Mouse (Mus musculus) myocyte (in vitro differentiated cells): ENCODE results near the gene Myo10.

Experiments
- CEBPB ChIP-seq: IDR thresholded peaks from 2 replicates; pipeline ENCODE4 v1.6.1; 2011; ENCODE audit warnings: mild to moderate bottlenecking, moderate library complexity; ENCODE audit not compliant: poor library complexity, insufficient read depth, severe bottlenecking
- E2F4 ChIP-seq: IDR thresholded peaks from one replicate; pipeline ENCODE4 v1.6.1; 2011; ENCODE audit warnings: mild to moderate bottlenecking, control low read depth, moderate library complexity; ENCODE audit not compliant: insufficient read depth
- MAX ChIP-seq: IDR thresholded peaks from one replicate; pipeline ENCODE4 v1.6.1; 2011; ENCODE audit warnings: low read depth, mild to moderate bottlenecking, control low read depth
- MYOD1 ChIP-seq, 3 experiments: IDR thresholded peaks; one replicate each; pipeline ENCODE4 v1.6.1; 2011; ENCODE audit warnings: control low read depth in 2 of 3, low read depth in 2 of 3, mild to moderate bottlenecking in 2 of 3, moderate library complexity in 1 of 3; ENCODE audit not compliant: insufficient read length in 2 of 3, control insufficient read depth in 1 of 3
- MYOG ChIP-seq, 3 experiments: IDR thresholded peaks; one replicate each; pipeline ENCODE4 v1.6.1; 2011; ENCODE audit warnings: control low read depth in 2 of 3, low read depth in 2 of 3, mild to moderate bottlenecking in 2 of 3; ENCODE audit not compliant: insufficient read length in 2 of 3, control insufficient read depth in 1 of 3, insufficient read depth in 1 of 3
- POLR2A ChIP-seq: IDR thresholded peaks from one replicate; pipeline ENCODE4 v1.6.1; 2011; ENCODE audit warnings: low read depth, mild to moderate bottlenecking, control low read depth, moderate library complexity; ENCODE audit not compliant: insufficient read length
- POLR2AphosphoS2 ChIP-seq: IDR thresholded peaks from one replicate; pipeline ENCODE4 v1.6.1; 2011; ENCODE audit warnings: low read depth, control low read depth; ENCODE audit not compliant: insufficient read length
- SRF ChIP-seq: IDR thresholded peaks from one replicate; pipeline ENCODE4 v1.6.1; 2011; ENCODE audit warnings: low read depth; ENCODE audit not compliant: control insufficient read depth, insufficient read length
- TCF12 ChIP-seq: IDR thresholded peaks from one replicate; pipeline ENCODE4 v1.6.1; 2011; ENCODE audit warnings: mild to moderate bottlenecking, control low read depth; ENCODE audit not compliant: poor library complexity, insufficient read depth, severe bottlenecking
- TCF3 ChIP-seq: IDR thresholded peaks from one replicate; pipeline ENCODE4 v1.6.1; 2011; ENCODE audit warnings: low read depth, control low read depth; ENCODE audit not compliant: insufficient read length
- USF1 ChIP-seq: IDR thresholded peaks from one replicate; pipeline ENCODE4 v1.6.1; 2011; ENCODE audit warnings: low read depth, mild to moderate bottlenecking, control low read depth, moderate library complexity

DNA sequence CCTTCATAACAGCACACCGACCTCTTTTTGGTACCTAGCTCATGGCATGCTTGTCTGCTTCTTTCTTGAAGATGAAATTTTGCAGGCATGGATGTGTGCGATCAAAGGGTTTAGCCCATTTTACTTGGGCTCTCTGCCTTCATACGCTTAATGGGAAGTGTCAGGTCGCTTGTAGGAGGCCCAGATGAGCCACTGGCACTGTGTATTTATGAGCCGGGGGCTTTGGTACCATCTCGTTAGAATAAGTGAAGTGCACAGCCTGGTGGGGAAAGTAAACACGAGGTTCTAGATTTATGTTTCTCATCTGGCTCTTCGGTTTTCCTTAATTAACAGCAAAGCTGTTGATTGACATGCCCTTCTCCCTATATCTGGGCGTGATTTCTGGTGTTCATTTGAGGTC is 8.4 kb downstream of the Myo10 start:
- TF ChIP-seq MYOD1 (IDR thresholded peaks at IDR 0.05; ENCODE audit: control insufficient read depth in 1 of 3, insufficient read length in 2 of 3, low read depth in 2 of 3) (no peak), POLR2A (no peak), TCF3 (no peak), POLR2AphosphoS2 (no peak), MAX (no peak), USF1 (no peak), E2F4 (no peak), TCF12 (no peak), SRF (no peak), CEBPB (no peak), MYOG (IDR thresholded peaks at IDR 0.05; ENCODE audit: control insufficient read depth in 1 of 3, insufficient read depth in 1 of 3, insufficient read length in 2 of 3, low read depth in 2 of 3) (no peak)
